Mouse (Mus musculus) embryonic facial prominence, embryonic 11.5 days (tissue): ENCODE results near the gene Prss43. TPM values are rescaled to one million over a fixed set of nuclear protein-coding genes. Genes with fewer than 3 reads are reported as not detected.

Source experiments
- ATAC-seq: fragments of 200-750 bp; cut with Nextera tagmentation; replicated peaks from 2 replicates; pipeline ENCODE4 v1.8.0; 2017; ENCODE audit warnings: low read depth; ENCODE audit not compliant: insufficient number of reproducible peaks, low FRiP score, low TSS enrichment
- DNase-seq: peaks from one replicate; pipeline ENCODE4 v3.0.0-alpha.2; 2015; ENCODE audit warnings: low spot score
- H3K27ac ChIP-seq: fragments of 300-500 bp; sonication (generic); replicated peaks from 2 replicates; pipeline ENCODE4 v1.5.1; 2014; ENCODE audit warnings: mild to moderate bottlenecking, low read depth, low read length, control low read depth
- H3K27me3 ChIP-seq: fragments of 300-500 bp; sonication (generic); 2 replicates; pipeline ENCODE4 v1.6.1; 2014; ENCODE audit warnings: mild to moderate bottlenecking, low read length, moderate library complexity, mixed read lengths; ENCODE audit not compliant: control insufficient read depth, insufficient read depth
- H3K36me3 ChIP-seq: fragments of 300-500 bp; sonication (generic); replicated peaks from 2 replicates; pipeline ENCODE4 v1.6.1; 2014; ENCODE audit warnings: low read depth, mild to moderate bottlenecking, low read length, moderate library complexity, mixed read lengths; ENCODE audit not compliant: control insufficient read depth, insufficient read depth
- H3K4me1 ChIP-seq: fragments of 300-500 bp; sonication (generic); 2 replicates; pipeline ENCODE4 v1.6.1; 2014; ENCODE audit warnings: low read length, mixed read lengths; ENCODE audit not compliant: control insufficient read depth, insufficient read depth
- H3K4me2 ChIP-seq: fragments of 300-500 bp; sonication (generic); 2 replicates; pipeline ENCODE4 v1.6.1; 2014; ENCODE audit warnings: low read depth, mild to moderate bottlenecking, control low read depth, low read length, moderate library complexity
- H3K4me3 ChIP-seq: fragments of 300-500 bp; sonication (generic); 2 replicates; pipeline ENCODE4 v1.5.1; 2014; ENCODE audit warnings: low read depth, low read length, control low read depth
- H3K9ac ChIP-seq: fragments of 300-500 bp; sonication (generic); replicated peaks from 2 replicates; pipeline ENCODE4 v1.6.1; 2014; ENCODE audit warnings: mild to moderate bottlenecking, control low read depth, low read length
- H3K9me3 ChIP-seq: fragments of 300-500 bp; sonication (generic); replicated peaks from 2 replicates; pipeline ENCODE4 v1.6.1; 2016; ENCODE audit warnings: mild to moderate bottlenecking, low read length, inconsistent platforms, mixed read lengths; ENCODE audit not compliant: control insufficient read depth
- WGBS: fragments of 180-500 bp; shearing (Covaris S2); extraction: QIAGEN DNeasy Blood & Tissue Kit; methylation state at CpG from one replicate; pipeline ENCODE4 v1.1.7; 2014; 5-methylcytosine and 5-hydroxymethylcytosine counted together
- polyA plus RNA-seq: library from polyadenylated mRNA; unstranded; fragments of >200 nt; fragmentation: Nextera tagmentation; extraction: Ambion mirVana; gene quantifications from 2 replicates; pipeline ENCODE4 v1.2.1, GENCODE M21; 2014

Prss43 gene
- polyA plus RNA-seq, 1 experiment from 2014 or later = not detected

DNA sequence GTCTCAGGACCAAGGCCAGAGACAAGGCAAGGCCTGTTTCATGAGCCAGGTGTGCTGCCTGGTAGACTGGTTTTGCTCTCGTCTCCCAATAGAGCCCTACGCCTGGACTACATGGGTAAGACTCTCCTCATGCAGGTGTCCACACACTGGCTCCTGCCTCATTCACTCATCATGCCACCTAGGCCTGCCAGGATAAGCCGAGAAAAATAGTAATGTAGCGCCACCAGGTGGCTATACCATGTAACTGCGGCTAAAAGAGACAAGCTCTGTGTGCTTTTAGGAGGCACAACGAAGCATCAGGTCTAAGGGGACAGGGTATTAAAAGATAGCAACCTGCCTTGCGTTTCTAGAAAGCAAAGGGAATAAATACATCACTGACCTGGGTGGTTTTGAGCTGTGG is 44.5 kb downstream of the Prss43 start:
- peaks cover 4% of the 10 kb centered on the region for H3K4me1 ChIP-seq
- no peak for ATAC-seq
- no peaks in the 10 kb centered on the region for H3K36me3 ChIP-seq
- no peaks in the 10 kb centered on the region for H3K9me3 ChIP-seq
- H3K9ac ChIP-seq = no peak overlapping the region
- H3K4me3 ChIP-seq = no peak overlapping the region
- DNase-seq = peak; percentile 73
- H3K27me3 ChIP-seq = peaks cover 16% of the 10 kb centered on the region
- H3K4me2 ChIP-seq = no peak overlapping the region
- no peak overlapping the region for H3K27ac ChIP-seq
- WGBS = 17% methylated on average over 7 of the region's 7 CpGs

DNA sequence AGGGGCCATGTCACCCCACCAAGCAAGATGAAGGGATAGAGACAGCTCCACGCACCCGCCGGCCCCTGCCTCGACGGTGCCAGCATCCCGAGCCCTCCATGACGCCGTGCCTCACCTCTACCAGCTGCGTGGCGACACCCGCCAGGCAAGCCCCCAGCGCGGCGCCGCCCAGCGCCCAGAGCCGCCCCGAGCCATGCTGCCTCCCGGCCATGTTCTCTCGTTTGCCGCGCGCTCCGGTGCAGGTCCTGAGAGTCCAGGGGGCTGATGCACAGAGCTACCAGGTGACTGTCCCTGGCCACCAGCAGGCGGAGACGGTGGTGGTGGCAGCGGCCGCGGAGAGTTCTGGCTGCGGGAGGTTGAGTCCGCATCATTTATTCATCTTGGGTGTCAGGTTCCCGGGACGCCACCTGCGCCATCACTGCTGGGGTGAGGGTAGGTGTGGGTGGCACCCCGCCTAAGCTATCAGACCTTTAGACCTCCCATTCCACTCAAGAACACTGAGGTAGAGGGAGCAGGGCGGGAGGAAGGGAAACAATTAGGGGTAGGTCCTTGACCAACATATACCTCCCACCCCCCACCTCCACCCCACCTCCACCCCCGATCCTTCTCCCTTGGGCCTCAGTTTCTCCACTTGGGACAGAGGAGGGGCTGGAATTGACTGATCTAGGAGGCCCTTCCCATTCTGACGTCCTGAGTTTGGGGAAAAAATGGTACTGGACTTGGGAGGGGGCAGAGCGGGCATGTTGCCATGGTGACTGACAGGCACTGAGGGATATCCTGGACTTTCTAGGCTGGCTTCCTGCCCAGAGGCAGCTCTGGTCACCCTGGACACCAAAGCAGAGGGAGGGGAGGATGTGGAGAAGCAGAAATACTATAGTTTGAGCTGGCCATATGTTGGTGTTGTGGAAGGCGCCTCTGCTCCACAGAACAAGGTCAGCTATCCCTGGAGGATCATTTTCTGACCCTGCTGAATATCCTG is 47.5 kb downstream of the Prss43 start:
- Histone ChIP-seq H3K9me3 (no peaks in the 10 kb centered on the region), H3K27me3 (peaks cover 16% of the 10 kb centered on the region), H3K4me2 (peak overlapping the region; percentile 56), H3K4me3 (peak overlapping the region; percentile 21; the same call in 1 of the 2 replicates), H3K36me3 (no peaks in the 10 kb centered on the region), H3K4me1 (peaks cover 4% of the 10 kb centered on the region), H3K27ac (no peak overlapping the region), H3K9ac (peak overlapping the region; percentile 13; the same call in 1 of the 2 replicates)
- DNase-seq = peak; percentile 17
- 8% methylated on average over 40 of the region's 40 CpGs for WGBS
- no peak for ATAC-seq

DNA sequence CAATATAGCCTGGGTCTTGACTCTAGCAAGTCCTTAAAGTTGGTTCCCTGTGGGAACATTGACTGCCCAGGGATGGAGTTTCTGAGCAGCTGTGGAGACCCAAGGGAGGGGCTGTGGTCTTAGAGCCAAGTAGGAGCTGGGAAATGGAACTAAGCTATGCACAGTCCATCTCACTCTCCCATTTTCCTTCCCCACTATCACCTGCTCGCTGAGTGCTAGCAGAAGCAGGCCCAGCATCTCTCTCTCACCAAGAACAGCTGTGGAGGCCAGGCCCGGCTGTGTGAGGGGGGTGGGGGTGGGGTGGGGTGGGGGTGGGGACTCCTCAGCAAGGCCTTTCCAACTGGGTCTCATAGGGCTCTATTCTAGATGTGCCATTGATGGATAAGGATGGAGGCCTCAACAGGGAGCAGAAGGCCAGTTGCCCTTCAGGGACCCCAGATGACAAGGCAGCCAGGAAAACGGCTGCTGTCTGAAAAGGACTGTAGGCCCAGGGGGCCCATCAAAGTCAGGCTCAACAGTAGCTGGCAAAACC is 48.2 kb downstream of the Prss43 start:
- WGBS = 14% methylated on average over 3 of the region's 3 CpGs
- peaks cover 23% of the 10 kb centered on the region for H3K27me3 ChIP-seq
- peak overlapping the region; percentile 16; the same call in 1 of the 2 replicates for H3K4me2 ChIP-seq
- no peaks in the 10 kb centered on the region for H3K36me3 ChIP-seq
- no peak overlapping the region for H3K9ac ChIP-seq
- H3K4me3 ChIP-seq = no peak overlapping the region
- H3K4me1 ChIP-seq = peaks cover 4% of the 10 kb centered on the region
- no peaks in the 10 kb centered on the region for H3K9me3 ChIP-seq
- ATAC-seq = peak; percentile 35; the same call in 1 of the 2 replicates
- no peak for DNase-seq
- no peak overlapping the region for H3K27ac ChIP-seq

DNA sequence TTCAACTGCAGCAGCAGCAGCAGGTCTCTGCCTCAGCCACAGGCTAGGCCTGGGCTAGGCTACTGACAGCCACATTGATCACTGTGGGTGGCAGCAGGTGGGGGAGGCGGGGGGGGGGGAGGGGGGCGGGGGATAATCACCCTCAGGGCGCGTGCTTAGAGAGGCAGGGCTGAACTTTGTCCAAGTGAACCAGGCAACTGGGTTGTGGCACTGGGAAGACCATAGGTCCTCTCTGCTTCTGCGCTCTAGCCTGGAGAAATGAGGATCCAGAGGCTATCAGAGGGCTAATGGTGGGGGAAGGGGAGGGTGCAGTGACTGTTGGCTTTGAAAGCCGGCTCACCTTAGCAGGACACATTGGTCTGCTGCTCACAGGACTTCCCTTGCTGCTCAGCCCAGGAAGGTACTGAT is 48.8 kb downstream of the Prss43 start:
- Histone ChIP-seq H3K4me3 (no peak overlapping the region), H3K27ac (no peak overlapping the region), H3K9me3 (no peaks in the 10 kb centered on the region), H3K9ac (no peak overlapping the region), H3K4me2 (no peak overlapping the region), H3K36me3 (no peaks in the 10 kb centered on the region), H3K27me3 (peaks cover 28% of the 10 kb centered on the region), H3K4me1 (peaks cover 4% of the 10 kb centered on the region)
- DNase-seq = no peak
- WGBS = 11% methylated on average over 5 of the region's 6 CpGs
- ATAC-seq = peak; percentile 40; the same call in 1 of the 2 replicates

DNA sequence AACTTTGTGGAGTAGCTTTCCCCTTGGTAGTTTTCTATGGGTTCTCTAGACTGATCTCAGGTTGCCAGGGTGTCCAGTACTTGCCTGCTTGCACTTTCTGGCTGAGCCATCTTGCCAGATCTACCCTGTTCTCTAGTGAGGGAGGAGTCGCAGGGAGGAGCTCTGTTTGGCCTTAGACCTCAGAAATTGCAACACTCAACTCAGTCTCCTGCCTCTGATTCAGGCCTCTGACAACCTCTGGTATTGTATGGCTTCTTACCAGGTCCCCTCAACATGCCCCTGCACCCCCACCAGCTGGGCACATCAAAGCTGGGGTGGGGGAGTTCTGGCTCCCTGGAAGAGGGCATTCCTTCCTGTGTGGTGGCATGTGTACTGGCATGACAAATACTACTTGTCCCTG is 50.9 kb downstream of the Prss43 start:
- Histone ChIP-seq H3K4me3 (no peak overlapping the region), H3K9ac (no peak overlapping the region), H3K27me3 (peaks cover 39% of the 10 kb centered on the region), H3K9me3 (no peaks in the 10 kb centered on the region), H3K36me3 (no peaks in the 10 kb centered on the region), H3K4me1 (peaks cover 4% of the 10 kb centered on the region), H3K27ac (no peak overlapping the region), H3K4me2 (no peak overlapping the region)
- no peak for ATAC-seq
- DNase-seq = no peak
- WGBS = 88% methylated on average over 1 of the region's 1 CpGs

DNA sequence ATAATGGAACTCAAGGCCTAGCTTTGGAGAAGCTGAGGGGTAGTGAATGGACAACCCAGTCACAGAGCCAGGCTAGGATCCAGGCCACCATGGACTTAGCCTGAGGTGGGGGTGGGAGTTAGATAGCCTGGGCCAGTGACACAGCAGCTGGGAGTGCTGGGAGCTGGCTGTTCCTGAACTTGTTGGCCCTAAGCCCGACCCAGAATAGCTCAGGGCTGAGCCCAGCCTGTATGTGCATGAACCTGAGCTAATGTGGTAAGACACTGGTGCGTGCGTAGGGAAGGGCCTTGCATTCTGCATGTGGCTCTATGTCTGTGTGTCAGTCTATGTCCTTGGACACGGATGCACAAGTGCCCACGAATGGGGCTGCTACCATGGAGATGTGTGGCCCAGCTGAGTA is 51.4 kb downstream of the Prss43 start:
- Histone ChIP-seq H3K27me3 (peaks cover 36% of the 10 kb centered on the region), H3K9ac (no peak overlapping the region), H3K36me3 (no peaks in the 10 kb centered on the region)

DNA sequence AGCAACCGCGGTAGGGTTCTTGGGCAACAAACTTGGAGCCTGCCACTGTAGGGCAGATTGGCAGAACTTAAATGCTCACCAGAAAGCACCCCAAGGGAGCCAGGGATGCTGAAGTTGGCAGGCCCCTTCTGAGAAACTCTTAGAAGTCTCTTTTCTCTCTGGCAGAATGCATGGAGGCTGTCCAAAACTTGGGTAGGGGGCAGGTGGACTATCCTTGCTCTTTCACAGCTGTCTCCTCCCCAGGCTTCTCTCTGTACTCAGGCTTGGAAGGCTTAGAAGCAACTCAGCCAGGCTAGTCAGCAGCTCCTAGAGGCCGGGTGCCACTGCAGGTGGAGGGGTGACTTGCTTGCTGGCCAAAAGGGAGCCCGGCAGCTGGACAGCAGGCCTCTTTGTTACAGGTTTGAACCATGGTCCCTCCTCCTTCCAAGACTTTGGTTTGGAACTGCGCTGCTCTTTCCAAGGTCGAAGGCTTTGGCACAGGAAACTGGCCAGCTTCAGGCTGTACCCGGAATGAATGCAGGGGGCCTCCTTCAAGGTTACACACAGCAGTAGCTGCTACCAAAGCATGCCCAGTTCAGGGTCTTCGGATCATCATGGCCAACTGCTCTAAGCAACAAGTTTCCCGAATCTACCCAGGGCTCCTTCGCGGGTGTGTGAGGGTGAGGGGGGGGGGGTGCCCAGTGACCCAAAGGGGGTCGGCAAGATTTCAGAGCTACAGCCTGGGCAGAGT is 52.9 kb downstream of the Prss43 start, which contains the start of gene Als2cl:
Gene Als2cl, plus strand, starts transcription at position 680 of the 730 bp plus-strand sequence.
- peak within 1 kb of the TSS; percentile 72 for H3K4me2 ChIP-seq
- peaks cover 24% of the 10 kb centered on the region for H3K27me3 ChIP-seq
- H3K27ac ChIP-seq = no peak within 1 kb of the TSS
- DNase-seq (no peak), ATAC-seq (no peak)
- H3K9me3 ChIP-seq = no peaks in the 10 kb centered on the region
- peak within 1 kb of the TSS; percentile 52 for H3K9ac ChIP-seq
- no peaks in the 10 kb centered on the region for H3K4me1 ChIP-seq
- 11% methylated on average over 12 of the region's 12 CpGs for WGBS
- H3K36me3 ChIP-seq = no peaks in the 10 kb centered on the region
- peak within 1 kb of the TSS; percentile 49 for H3K4me3 ChIP-seq

More for the DNA sequence above, 51.4 kb downstream of the Prss43 start:
- Histone ChIP-seq H3K27ac (no peak overlapping the region), H3K4me2 (no peak overlapping the region), H3K9me3 (no peaks in the 10 kb centered on the region), H3K4me1 (peaks cover 4% of the 10 kb centered on the region), H3K4me3 (no peak overlapping the region)
- 77% methylated on average over 5 of the region's 5 CpGs for WGBS
- DNase-seq (no peak), ATAC-seq (no peak)
